Mouse (Mus musculus): ENCODE measurements around the gene Sipa1. TPM values are rescaled to one million over a fixed set of nuclear protein-coding genes. Genes with fewer than 3 reads are reported as not detected.

Gene Sipa1
- total and polyA plus RNA-seq, 2 experiments from 2014 or later, result 18.3 to 19.6 TPM

DNA sequence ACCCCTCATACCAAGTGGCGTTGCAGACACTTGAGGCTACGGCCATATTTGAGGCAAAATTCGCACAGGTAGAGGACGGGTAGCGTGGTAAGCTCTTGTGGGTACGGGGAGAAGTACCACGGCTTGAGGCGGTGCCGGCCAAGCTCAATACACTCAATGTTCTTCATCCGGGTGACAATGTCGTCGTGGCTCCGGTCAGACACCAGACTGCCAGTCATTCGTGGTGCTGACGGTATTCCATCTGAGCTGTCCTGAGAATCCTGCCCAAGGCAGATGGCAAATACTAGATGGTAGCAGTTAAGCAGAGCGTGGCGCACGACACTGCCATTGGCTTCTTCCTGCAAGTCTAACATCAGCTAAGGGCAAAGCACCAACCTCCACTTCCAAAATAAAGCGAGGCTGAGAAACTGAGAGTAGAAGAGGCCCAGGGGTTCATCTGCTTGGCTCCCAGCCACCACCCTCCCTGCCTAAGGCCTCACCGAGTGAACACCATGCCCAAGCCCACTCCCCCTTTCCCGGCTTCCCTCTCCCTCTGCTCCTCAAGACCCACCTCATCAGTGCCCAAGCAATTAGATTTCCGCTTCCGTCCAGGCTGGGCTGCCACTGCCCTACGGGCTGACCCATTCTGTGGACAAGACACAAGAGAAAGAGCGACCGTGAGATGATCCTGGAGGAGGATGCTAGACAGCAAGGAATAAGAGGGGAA is 55.6 kb downstream of the Sipa1 start:
- no peaks in the 10 kb centered on the region for H3K4me1 ChIP-seq (ENCODE audit: insufficient read depth)
- peaks cover 60% of the 10 kb centered on the region for H3K36me3 ChIP-seq (ENCODE audit: insufficient read depth)
- DNase-seq (no peak), ATAC-seq (no peak)
- no peak overlapping the region for H3K4me2 ChIP-seq (ENCODE audit: low read depth)
- no peaks in the 10 kb centered on the region for H3K9me3 ChIP-seq (ENCODE audit: low read length)
- no peaks in the 10 kb centered on the region for H3K27me3 ChIP-seq (ENCODE audit: insufficient read depth, low read length)
- no peak overlapping the region for H3K27ac ChIP-seq (ENCODE audit: low read depth, low read length)
- H3K4me3 ChIP-seq (ENCODE audit: low read depth, low read length), result no peak overlapping the region
- no peak for TF ChIP-seq CTCF (IDR thresholded peaks at IDR 0.05; ENCODE audit: low read depth)
- no peak overlapping the region for H3K9ac ChIP-seq
- WGBS, result 91% methylated on average over 26 of the region's 26 CpGs

DNA sequence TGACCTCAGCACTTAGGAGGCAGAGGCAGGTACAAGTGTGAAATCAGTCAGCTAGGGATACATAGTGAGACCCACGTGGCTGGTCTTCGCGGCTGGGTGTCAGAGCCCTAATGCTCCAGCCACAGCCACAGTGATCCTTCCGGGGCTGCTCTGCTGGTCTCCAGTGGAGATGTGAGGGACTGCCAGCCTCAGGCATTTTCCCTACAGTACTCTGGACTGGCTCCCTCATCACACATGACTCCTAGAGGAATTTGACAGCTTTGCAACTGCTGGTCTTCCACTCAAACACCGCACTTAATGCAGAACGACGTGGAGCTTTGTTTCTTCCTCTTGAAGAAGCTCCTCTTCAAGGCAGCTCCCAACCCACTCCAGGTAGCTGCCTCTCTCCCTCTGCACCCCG is 57.3 kb downstream of the Sipa1 start:
- ATAC-seq (no peak), DNase-seq (no peak)
- no peaks in the 10 kb centered on the region for H3K27me3 ChIP-seq (ENCODE audit: insufficient read depth, low read length)
- H3K36me3 ChIP-seq (ENCODE audit: insufficient read depth), result peaks cover 61% of the 10 kb centered on the region
- no peak overlapping the region for H3K9ac ChIP-seq
- H3K4me2 ChIP-seq (ENCODE audit: low read depth), result no peak overlapping the region
- no peak overlapping the region for H3K27ac ChIP-seq (ENCODE audit: low read depth, low read length)
- 85% methylated on average over 8 of the region's 8 CpGs for WGBS
- peak; percentile 19; the same call in 1 of the 2 replicates for TF ChIP-seq CTCF (IDR thresholded peaks at IDR 0.05; ENCODE audit: low read depth)
- H3K4me1 ChIP-seq (ENCODE audit: insufficient read depth), result peaks cover 6% of the 10 kb centered on the region; the same call in 1 of the 2 replicates
- no peak overlapping the region for H3K4me3 ChIP-seq (ENCODE audit: low read depth, low read length)
- no peaks in the 10 kb centered on the region for H3K9me3 ChIP-seq (ENCODE audit: low read length)

DNA sequence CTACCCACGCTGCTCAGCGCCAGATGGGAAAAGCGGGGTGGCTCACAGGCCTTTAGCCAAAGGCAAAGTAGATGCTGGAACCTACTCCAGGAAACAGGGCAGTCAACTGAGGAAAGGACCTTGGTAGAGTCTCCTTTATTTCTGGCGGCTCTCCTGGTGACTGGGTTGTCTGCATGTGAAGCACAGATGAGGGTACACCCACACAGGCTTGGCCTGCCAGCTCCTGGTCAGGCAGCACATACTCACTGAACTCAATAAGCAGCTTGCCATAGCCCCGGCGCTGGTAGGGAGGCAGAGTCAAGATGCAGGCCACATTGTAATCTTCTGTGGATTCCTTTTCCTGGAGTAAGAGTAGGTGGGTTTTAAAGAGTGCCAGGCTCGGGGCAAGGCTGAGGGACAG is 58.4 kb downstream of the Sipa1 start:
- Histone ChIP-seq H3K9me3 (ENCODE audit: low read length) (no peaks in the 10 kb centered on the region), H3K9ac (no peak overlapping the region), H3K4me2 (ENCODE audit: low read depth) (no peak overlapping the region), H3K4me1 (ENCODE audit: insufficient read depth) (peaks cover 6% of the 10 kb centered on the region; the same call in 1 of the 2 replicates), H3K27ac (ENCODE audit: low read depth, low read length) (no peak overlapping the region), H3K27me3 (ENCODE audit: insufficient read depth, low read length) (no peaks in the 10 kb centered on the region), H3K36me3 (ENCODE audit: insufficient read depth) (peaks cover 61% of the 10 kb centered on the region), H3K4me3 (ENCODE audit: low read depth, low read length) (no peak overlapping the region)
- ATAC-seq, result no peak
- 92% methylated on average over 7 of the region's 7 CpGs for WGBS
- no peak for DNase-seq
- no peak for TF ChIP-seq CTCF (IDR thresholded peaks at IDR 0.05; ENCODE audit: low read depth)

DNA sequence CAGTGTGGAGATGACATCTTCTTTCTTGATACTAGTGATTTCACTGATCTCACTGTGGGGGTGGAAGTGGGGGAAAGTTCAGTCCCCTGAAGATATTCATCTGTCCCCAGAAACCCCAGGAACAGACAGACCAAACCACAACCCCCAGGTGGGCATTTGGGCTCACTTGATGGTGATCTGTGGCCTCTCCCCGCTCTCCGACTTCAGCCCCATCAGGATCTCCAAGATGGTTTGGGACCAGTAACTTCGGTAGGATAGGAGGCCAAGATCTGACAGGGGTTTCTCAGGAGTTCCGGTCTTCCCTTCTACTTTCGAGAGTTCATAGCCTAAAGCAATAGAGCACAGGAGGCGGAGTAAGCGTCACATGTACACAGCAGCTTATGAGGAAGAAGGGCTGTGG is 59.8 kb downstream of the Sipa1 start:
- no peak for TF ChIP-seq CTCF (IDR thresholded peaks at IDR 0.05; ENCODE audit: low read depth)
- no peaks in the 10 kb centered on the region for H3K27me3 ChIP-seq (ENCODE audit: insufficient read depth, low read length)
- H3K9me3 ChIP-seq (ENCODE audit: low read length), result no peaks in the 10 kb centered on the region
- DNase-seq (no peak), ATAC-seq (no peak)
- no peak overlapping the region for H3K27ac ChIP-seq (ENCODE audit: low read depth, low read length)
- H3K4me2 ChIP-seq (ENCODE audit: low read depth), result no peak overlapping the region
- H3K4me3 ChIP-seq (ENCODE audit: low read depth, low read length), result no peak overlapping the region
- no peak overlapping the region for H3K9ac ChIP-seq
- 89% methylated on average over 7 of the region's 7 CpGs for WGBS
- H3K36me3 ChIP-seq (ENCODE audit: insufficient read depth), result peaks cover 58% of the 10 kb centered on the region
- peaks cover 6% of the 10 kb centered on the region; the same call in 1 of the 2 replicates for H3K4me1 ChIP-seq (ENCODE audit: insufficient read depth)

DNA sequence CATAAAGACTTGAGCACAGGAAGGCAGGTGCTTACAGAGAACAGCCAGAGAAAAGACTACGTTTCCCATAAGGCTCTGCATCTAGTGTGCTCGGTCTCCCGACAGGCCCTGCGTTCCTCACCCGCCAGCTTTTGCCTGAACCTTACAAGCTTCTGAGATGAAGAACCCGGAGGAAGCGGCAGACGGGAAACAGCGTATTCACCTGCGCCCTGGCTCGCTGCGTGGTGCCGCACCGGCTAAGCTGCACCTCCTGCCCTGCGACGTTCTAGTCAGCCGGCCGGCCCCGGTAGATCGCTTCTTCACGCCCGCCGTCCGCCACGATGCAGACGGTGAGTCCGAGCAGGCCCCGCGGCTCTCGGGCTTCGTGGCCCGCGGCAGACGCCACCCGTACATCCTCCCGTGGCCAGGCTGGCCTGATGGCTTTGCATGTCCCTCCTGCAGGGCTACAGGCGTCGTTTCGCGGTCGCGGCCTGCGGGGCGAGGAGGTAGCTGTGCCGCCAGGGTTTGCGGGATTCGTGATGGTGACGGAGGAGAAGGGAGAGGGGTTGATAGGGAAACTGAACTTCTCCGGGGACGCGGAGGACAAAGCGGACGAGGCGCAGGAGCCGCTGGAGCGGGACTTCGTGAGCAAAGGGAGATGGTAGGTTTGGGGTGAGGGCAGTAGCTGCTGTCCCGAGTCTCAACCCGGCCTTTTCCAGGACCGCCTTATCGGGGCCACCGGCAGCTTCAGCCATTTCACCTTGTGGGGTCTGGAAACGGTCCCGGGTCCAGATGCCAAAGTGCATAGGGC is 61.6 kb downstream of the Sipa1 start, which contains the start of gene Rnaseh2c:
Gene Rnaseh2c, plus strand, starts transcription at position 122 of the 790 bp plus-strand sequence.
- ATAC-seq, result peak; percentile 97
- Histone ChIP-seq H3K9ac (peak within 1 kb of the TSS; percentile 78), H3K27me3 (ENCODE audit: insufficient read depth, low read length) (no peaks in the 10 kb centered on the region), H3K4me2 (ENCODE audit: low read depth) (peak within 1 kb of the TSS; percentile 85), H3K4me1 (ENCODE audit: insufficient read depth) (peaks cover 6% of the 10 kb centered on the region; the same call in 1 of the 2 replicates), H3K4me3 (ENCODE audit: low read depth, low read length) (peak within 1 kb of the TSS; percentile 70), H3K27ac (ENCODE audit: low read depth, low read length) (peak within 1 kb of the TSS; percentile 80), H3K36me3 (ENCODE audit: insufficient read depth) (peaks cover 42% of the 10 kb centered on the region), H3K9me3 (ENCODE audit: low read length) (no peaks in the 10 kb centered on the region)
- under 1% methylated on average over 64 of the region's 64 CpGs for WGBS
- peak; percentile 87 for DNase-seq
- 0 out of 2 replicates have a peak, but pooled peaks have one; percentile 7 for TF ChIP-seq CTCF (IDR thresholded peaks at IDR 0.05; ENCODE audit: low read depth)

Small RNA genes lying within 50 kb of the gene (microRNA-seq; reads per million reads assigned to microRNA genes)
- gene Mir6987, result 0.61 to 1.2 reads per million in 2 experiments

Other genes starting within 250 kb of the Sipa1 start
- gene Drap1, start 238.7 kb downstream of the Sipa1 start, total RNA-seq (2014; rRNA removed), result 171 and 202 TPM in 2 replicates
- gene Drap1, start 238.7 kb downstream of the Sipa1 start, polyA plus RNA-seq (2015; fragmentation: Nextera tagmentation; extraction: Ambion mirVana), result 353 and 391 TPM in 2 replicates
- 56.6 and 59.5 TPM in 2 replicates for gene AI837181, start 238.6 kb downstream of the Sipa1 start, total RNA-seq (2014; rRNA removed)
- gene AI837181, start 238.6 kb downstream of the Sipa1 start, polyA plus RNA-seq (2015; fragmentation: Nextera tagmentation; extraction: Ambion mirVana), result 72.5 and 72.7 TPM in 2 replicates
- 0.19 TPM in 1 of 2 replicates, not detected in the other for gene Fosl1, start 216.2 kb downstream of the Sipa1 start, total RNA-seq (2014; rRNA removed)
- gene Fosl1, start 216.2 kb downstream of the Sipa1 start, polyA plus RNA-seq (2015; fragmentation: Nextera tagmentation; extraction: Ambion mirVana), result not detected in 2 replicates
- gene Ccdc85b, start 205.8 kb downstream of the Sipa1 start, total RNA-seq (2014; rRNA removed), result 19.3 and 21.2 TPM in 2 replicates
- 15.3 and 16.2 TPM in 2 replicates for gene Ccdc85b, start 205.8 kb downstream of the Sipa1 start, polyA plus RNA-seq (2015; fragmentation: Nextera tagmentation; extraction: Ambion mirVana)
- 116 and 125 TPM in 2 replicates for gene Fibp, start 203.1 kb downstream of the Sipa1 start, total RNA-seq (2014; rRNA removed)
- gene Fibp, start 203.1 kb downstream of the Sipa1 start, polyA plus RNA-seq (2015; fragmentation: Nextera tagmentation; extraction: Ambion mirVana), result 175 and 180 TPM in 2 replicates
- 1.0 and 1.7 TPM in 2 replicates for gene Ctsw, start 195.2 kb downstream of the Sipa1 start, total RNA-seq (2014; rRNA removed)
- gene Ctsw, start 195.2 kb downstream of the Sipa1 start, polyA plus RNA-seq (2015; fragmentation: Nextera tagmentation; extraction: Ambion mirVana), result 2.3 and 2.5 TPM in 2 replicates
- 25.9 and 26.4 TPM in 2 replicates for gene Efemp2, start 189.8 kb downstream of the Sipa1 start, total RNA-seq (2014; rRNA removed)
- gene Efemp2, start 189.8 kb downstream of the Sipa1 start, polyA plus RNA-seq (2015; fragmentation: Nextera tagmentation; extraction: Ambion mirVana), result 27.2 and 35.0 TPM in 2 replicates
- 51.5 and 54.8 TPM in 2 replicates for gene Mus81, start 175.3 kb downstream of the Sipa1 start, total RNA-seq (2014; rRNA removed)
- 29.4 and 32.6 TPM in 2 replicates for gene Mus81, start 175.3 kb downstream of the Sipa1 start, polyA plus RNA-seq (2015; fragmentation: Nextera tagmentation; extraction: Ambion mirVana)
- gene Cfl1, start 173.3 kb downstream of the Sipa1 start, total RNA-seq (2014; rRNA removed), result 1,402 and 1,611 TPM in 2 replicates
- 4,218 and 4,770 TPM in 2 replicates for gene Cfl1, start 173.3 kb downstream of the Sipa1 start, polyA plus RNA-seq (2015; fragmentation: Nextera tagmentation; extraction: Ambion mirVana)
- 5.0 and 5.2 TPM in 2 replicates for gene 1700020D05Rik, start 159.9 kb downstream of the Sipa1 start, total RNA-seq (2014; rRNA removed)
- gene 1700020D05Rik, start 159.9 kb downstream of the Sipa1 start, polyA plus RNA-seq (2015; fragmentation: Nextera tagmentation; extraction: Ambion mirVana), result not detected in 2 replicates
- gene Snx32, start 153.2 kb downstream of the Sipa1 start, total RNA-seq (2014; rRNA removed), result 77.7 and 85.6 TPM in 2 replicates
- gene Snx32, start 153.2 kb downstream of the Sipa1 start, polyA plus RNA-seq (2015; fragmentation: Nextera tagmentation; extraction: Ambion mirVana), result 64.1 and 68.1 TPM in 2 replicates
- not detected in 2 replicates for gene Ovol1, start 103.1 kb downstream of the Sipa1 start, total RNA-seq (2014; rRNA removed)
- 0.11 and 0.21 TPM in 2 replicates for gene Ovol1, start 103.1 kb downstream of the Sipa1 start, polyA plus RNA-seq (2015; fragmentation: Nextera tagmentation; extraction: Ambion mirVana)
- gene Ap5b1, start 95.7 kb downstream of the Sipa1 start, total RNA-seq (2014; rRNA removed), result 9.0 and 9.5 TPM in 2 replicates
- gene Ap5b1, start 95.7 kb downstream of the Sipa1 start, polyA plus RNA-seq (2015; fragmentation: Nextera tagmentation; extraction: Ambion mirVana), result 1.2 and 1.6 TPM in 2 replicates
- gene Rnaseh2c, start 61.8 kb downstream of the Sipa1 start, total RNA-seq (2014; rRNA removed), result 29.0 and 34.1 TPM in 2 replicates
- 49.8 and 59.9 TPM in 2 replicates for gene Rnaseh2c, start 61.8 kb downstream of the Sipa1 start, polyA plus RNA-seq (2015; fragmentation: Nextera tagmentation; extraction: Ambion mirVana)
- gene Kat5, start 53.5 kb downstream of the Sipa1 start, total RNA-seq (2014; rRNA removed), result 131 and 150 TPM in 2 replicates
- gene Kat5, start 53.5 kb downstream of the Sipa1 start, polyA plus RNA-seq (2015; fragmentation: Nextera tagmentation; extraction: Ambion mirVana), result 62.8 and 72.6 TPM in 2 replicates
- gene Rela, start 26.2 kb downstream of the Sipa1 start, total RNA-seq (2014; rRNA removed), result 23.2 and 34.8 TPM in 2 replicates
- gene Rela, start 26.2 kb downstream of the Sipa1 start, polyA plus RNA-seq (2015; fragmentation: Nextera tagmentation; extraction: Ambion mirVana), result 26.8 and 32.3 TPM in 2 replicates
- gene Map3k11, start 25.0 kb upstream of the Sipa1 start, total RNA-seq (2014; rRNA removed), result 14.4 and 19.7 TPM in 2 replicates
- gene Map3k11, start 25.0 kb upstream of the Sipa1 start, polyA plus RNA-seq (2015; fragmentation: Nextera tagmentation; extraction: Ambion mirVana), result 8.7 and 9.0 TPM in 2 replicates
- gene Pcnx3, start 25.2 kb upstream of the Sipa1 start, total RNA-seq (2014; rRNA removed), result 57.4 and 67.1 TPM in 2 replicates
- 10.2 and 17.2 TPM in 2 replicates for gene Pcnx3, start 25.2 kb upstream of the Sipa1 start, polyA plus RNA-seq (2015; fragmentation: Nextera tagmentation; extraction: Ambion mirVana)
- not detected in 2 replicates for gene Kcnk7, start 40.7 kb upstream of the Sipa1 start, total RNA-seq (2014; rRNA removed)
- 0.17 TPM in 1 of 2 replicates, not detected in the other for gene Kcnk7, start 40.7 kb upstream of the Sipa1 start, polyA plus RNA-seq (2015; fragmentation: Nextera tagmentation; extraction: Ambion mirVana)
- gene Ehbp1l1, start 62.6 kb upstream of the Sipa1 start, total RNA-seq (2014; rRNA removed), result 28.5 and 33.2 TPM in 2 replicates
- gene Ehbp1l1, start 62.6 kb upstream of the Sipa1 start, polyA plus RNA-seq (2015; fragmentation: Nextera tagmentation; extraction: Ambion mirVana), result 41.3 and 53.0 TPM in 2 replicates
- 169 and 172 TPM in 2 replicates for gene Fam89b, start 65.9 kb upstream of the Sipa1 start, total RNA-seq (2014; rRNA removed)
- 165 and 200 TPM in 2 replicates for gene Fam89b, start 65.9 kb upstream of the Sipa1 start, polyA plus RNA-seq (2015; fragmentation: Nextera tagmentation; extraction: Ambion mirVana)
- gene Ltbp3, start 77.2 kb upstream of the Sipa1 start, total RNA-seq (2014; rRNA removed), result 21.3 and 22.7 TPM in 2 replicates
- 5.9 and 12.4 TPM in 2 replicates for gene Ltbp3, start 77.2 kb upstream of the Sipa1 start, polyA plus RNA-seq (2015; fragmentation: Nextera tagmentation; extraction: Ambion mirVana)
- 79.8 and 98.1 TPM in 2 replicates for gene Scyl1, start 107.7 kb upstream of the Sipa1 start, total RNA-seq (2014; rRNA removed)
- gene Scyl1, start 107.7 kb upstream of the Sipa1 start, polyA plus RNA-seq (2015; fragmentation: Nextera tagmentation; extraction: Ambion mirVana), result 62.7 and 68.8 TPM in 2 replicates
- gene Frmd8, start 211.6 kb upstream of the Sipa1 start, total RNA-seq (2014; rRNA removed), result 8.5 and 13.3 TPM in 2 replicates
- gene Frmd8, start 211.6 kb upstream of the Sipa1 start, polyA plus RNA-seq (2015; fragmentation: Nextera tagmentation; extraction: Ambion mirVana), result 9.0 and 10.3 TPM in 2 replicates
- gene Slc25a45, start 214.1 kb upstream of the Sipa1 start, total RNA-seq (2014; rRNA removed), result 2.2 and 2.6 TPM in 2 replicates
- 2.0 and 2.9 TPM in 2 replicates for gene Slc25a45, start 214.1 kb upstream of the Sipa1 start, polyA plus RNA-seq (2015; fragmentation: Nextera tagmentation; extraction: Ambion mirVana)
- gene Tigd3, start 230.4 kb upstream of the Sipa1 start, total RNA-seq (2014; rRNA removed), result 9.9 and 14.2 TPM in 2 replicates
- 8.6 and 10.2 TPM in 2 replicates for gene Tigd3, start 230.4 kb upstream of the Sipa1 start, polyA plus RNA-seq (2015; fragmentation: Nextera tagmentation; extraction: Ambion mirVana)
- gene Dpf2, start 249.3 kb upstream of the Sipa1 start, total RNA-seq (2014; rRNA removed), result 52.8 and 64.5 TPM in 2 replicates
- gene Dpf2, start 249.3 kb upstream of the Sipa1 start, polyA plus RNA-seq (2015; fragmentation: Nextera tagmentation; extraction: Ambion mirVana), result 56.8 and 60.1 TPM in 2 replicates